Mouse (Mus musculus) kidney, adult 8-10 months (tissue): ENCODE data around the gene Olfr854.

Source experiments
- DNase-seq, 2 experiments: peaks; one replicate each; pipeline ENCODE4 v3.0.0; 2022

The Olfr854 gene

GRCm38 (mm10) chr9:19567282-19567681, at the start of gene Olfr854:
TSS of gene Olfr854 (minus strand) at chr9:19567382.
- DNase-seq, result no peak

- no peak for DNase-seq
Measured at GRCm38 (mm10) chr9:19582317-19582716, 15.1 kb upstream of the Olfr854 start, which contains the start of gene Olfr855. TSS of gene Olfr855 (plus strand) at chr9:19582617.

GRCm38 (mm10) chr9:19540976-19541375, 26.2 kb downstream of the Olfr854 start, which contains the start of gene Olfr853:
TSS of gene Olfr853 (minus strand) at chr9:19541076.
- DNase-seq, result no peak
